Mouse (Mus musculus): ENCODE results near the gene Gm5416. TPM values are rescaled to one million over a fixed set of nuclear protein-coding genes. Genes with fewer than 3 reads are reported as not detected.
"Not testable (repeated sequence)": the region's sequence is repeated elsewhere in the genome, so short reads cannot be mapped to it uniquely, and the experiment has no call there.

Gm5416 gene
- polyA plus RNA-seq, 1 experiment from 2014 or later, result not detected

- not testable (repeated sequence) for ATAC-seq (ENCODE audit: low read depth)
Observed at GRCm38 (mm10) chr16:36260585-36260984, 50.4 kb downstream of the Gm5416 start.

More at GRCm38 (mm10) chr16:36260585-36260984, 50.4 kb downstream of the Gm5416 start:
- not testable (repeated sequence) for H3K27ac ChIP-seq (ENCODE audit: low read depth, low read length); H3K4me3 ChIP-seq (ENCODE audit: low read depth, low read length); H3K4me1 ChIP-seq (ENCODE audit: control insufficient read depth, insufficient read depth, low read length); H3K36me3 ChIP-seq (ENCODE audit: control insufficient read depth, insufficient read depth, low read length); H3K4me2 ChIP-seq (ENCODE audit: low read depth, low read length); H3K9ac ChIP-seq (replicated peaks; ENCODE audit: low read depth, low read length); H3K27me3 ChIP-seq (ENCODE audit: control insufficient read depth, insufficient read depth, low read length); H3K9me3 ChIP-seq (ENCODE audit: control insufficient read depth, low read length)

Other genes with a start within 250 kb of the Gm5416 start
- gene Kpna1, start 231.7 kb upstream of the Gm5416 start, polyA plus RNA-seq (2014; fragmentation: Nextera tagmentation; extraction: Ambion mirVana), result 89.3 and 101 TPM in 2 replicates
- 15.1 and 15.6 TPM in 2 replicates for gene Wdr5b, start 169.2 kb upstream of the Gm5416 start, polyA plus RNA-seq (2014; fragmentation: Nextera tagmentation; extraction: Ambion mirVana)
- 125 and 139 TPM in 2 replicates for gene Fam162a, start 138.8 kb upstream of the Gm5416 start, polyA plus RNA-seq (2014; fragmentation: Nextera tagmentation; extraction: Ambion mirVana)
- 28.5 and 29.4 TPM in 2 replicates for gene Ccdc58, start 138.7 kb upstream of the Gm5416 start, polyA plus RNA-seq (2014; fragmentation: Nextera tagmentation; extraction: Ambion mirVana)
- 0.19 TPM in 1 of 2 replicates, not detected in the other for gene Csta1, start 79.2 kb upstream of the Gm5416 start, polyA plus RNA-seq (2014; fragmentation: Nextera tagmentation; extraction: Ambion mirVana)
- gene Stfa2l1, start 53.6 kb upstream of the Gm5416 start, polyA plus RNA-seq (2014; fragmentation: Nextera tagmentation; extraction: Ambion mirVana), result not detected in 2 replicates
- gene Gm5483, start 26.2 kb upstream of the Gm5416 start, polyA plus RNA-seq (2014; fragmentation: Nextera tagmentation; extraction: Ambion mirVana), result 1.8 TPM in 1 of 2 replicates, not detected in the other
- not detected in 2 replicates for gene 2010005H15Rik, start 11.1 kb downstream of the Gm5416 start, polyA plus RNA-seq (2014; fragmentation: Nextera tagmentation; extraction: Ambion mirVana)
- gene Stfa1, start 66.5 kb downstream of the Gm5416 start, polyA plus RNA-seq (2014; fragmentation: Nextera tagmentation; extraction: Ambion mirVana), result 0.46 and 1.7 TPM in 2 replicates
- gene BC117090, start 123.9 kb downstream of the Gm5416 start, polyA plus RNA-seq (2014; fragmentation: Nextera tagmentation; extraction: Ambion mirVana), result not detected in 2 replicates
- 2.5 TPM in 1 of 2 replicates, not detected in the other for gene BC100530, start 157.3 kb downstream of the Gm5416 start, polyA plus RNA-seq (2014; fragmentation: Nextera tagmentation; extraction: Ambion mirVana)
- not detected in 2 replicates for gene Stfa2, start 198.1 kb downstream of the Gm5416 start, polyA plus RNA-seq (2014; fragmentation: Nextera tagmentation; extraction: Ambion mirVana)
- 0.79 TPM in 1 of 2 replicates, not detected in the other for gene Stfa3, start 245.0 kb downstream of the Gm5416 start, polyA plus RNA-seq (2014; fragmentation: Nextera tagmentation; extraction: Ambion mirVana)

All from neural tube, embryonic 14.5 days (tissue).